Mouse (Mus musculus) liver, embryonic 14.5 days (tissue): Measurements from ENCODE around the gene Ext2. TPM values are rescaled to one million over a fixed set of nuclear protein-coding genes. Genes with fewer than 3 reads are reported as not detected.

ENCODE experiments used
- ATAC-seq: fragments of 200-750 bp; cut with Nextera tagmentation; 2 replicates; pipeline ENCODE4 v1.8.0; 2017; ENCODE audit warnings: moderate number of reproducible peaks, mild to moderate bottlenecking, moderate library complexity; ENCODE audit not compliant: insufficient read depth
- DNase-seq, 3 experiments: peaks; one replicate each; pipeline ENCODE4 v3.0.0-alpha.2; 2012 to 2013; ENCODE audit warnings: low read depth in 3 of 3, low spot score in 3 of 3
- H3K27ac ChIP-seq: fragments of 300-500 bp; sonication (generic); 2 replicates; pipeline ENCODE4 v1.5.1; 2014; ENCODE audit warnings: moderate library complexity, mild to moderate bottlenecking, control low read depth, inconsistent platforms
- H3K27me3 ChIP-seq: fragments of 300-500 bp; sonication (generic); 2 replicates; pipeline ENCODE4 v1.6.1; 2014; ENCODE audit warnings: mild to moderate bottlenecking, low read length, moderate library complexity; ENCODE audit not compliant: control insufficient read depth, insufficient read depth
- H3K36me3 ChIP-seq: fragments of 300-500 bp; sonication (generic); replicated peaks from 2 replicates; pipeline ENCODE4 v1.6.1; 2014; ENCODE audit warnings: low read depth; ENCODE audit not compliant: control insufficient read depth, insufficient read depth
- H3K4me1 ChIP-seq, 2 experiments: fragments of 200-500 bp in 1 of 2; fragments of 300-500 bp in 1 of 2; sonication (generic) in 1 of 2; replicated peaks; 2 replicates each; pipeline ENCODE4 v1.6.1; 2012 to 2014; ENCODE audit warnings: antibody characterized with exemption in 1 of 2, inconsistent platforms in 1 of 2, low read length in 1 of 2; ENCODE audit not compliant: control insufficient read depth in 2 of 2, insufficient read depth in 2 of 2
- H3K4me2 ChIP-seq: fragments of 300-500 bp; sonication (generic); 2 replicates; pipeline ENCODE4 v1.6.1; 2014; ENCODE audit warnings: low read depth, mild to moderate bottlenecking, control low read depth, moderate library complexity
- H3K4me3 ChIP-seq, 2 experiments: fragments of 200-500 bp in 1 of 2; fragments of 300-500 bp in 1 of 2; sonication (generic) in 1 of 2; 2 replicates each; pipeline ENCODE4 v1.5.1; 2012 to 2014; ENCODE audit warnings: low read depth in 2 of 2, low read length in 2 of 2, mild to moderate bottlenecking in 2 of 2, control low read depth in 1 of 2, inconsistent platforms in 1 of 2, moderate library complexity in 1 of 2; ENCODE audit not compliant: insufficient read depth in 1 of 2
- H3K9ac ChIP-seq: fragments of 300-500 bp; sonication (generic); replicated peaks from 2 replicates; pipeline ENCODE4 v1.6.1; 2014; ENCODE audit warnings: mild to moderate bottlenecking, control low read depth, moderate library complexity
- H3K9me3 ChIP-seq: fragments of 300-500 bp; sonication (generic); 2 replicates; pipeline ENCODE4 v1.6.1; 2016; ENCODE audit warnings: low read length, mixed read lengths; ENCODE audit not compliant: control insufficient read depth
- CTCF ChIP-seq: IDR thresholded peaks from 2 replicates; pipeline ENCODE4 v1.5.1; 2016; ENCODE audit warnings: antibody characterized with exemption, low read depth, control low read depth
- EP300 ChIP-seq: IDR thresholded peaks from 2 replicates; pipeline ENCODE4 v1.6.1; 2016; ENCODE audit warnings: antibody characterized with exemption, low read depth
- WGBS: fragments of 180-500 bp; shearing (Covaris S2); extraction: QIAGEN DNeasy Blood & Tissue Kit; methylation state at CpG from one replicate; pipeline ENCODE4 v1.1.7; 2014; ENCODE audit not compliant: insufficient replicate concordance; 5-methylcytosine and 5-hydroxymethylcytosine counted together
- polyA plus RNA-seq, 2 experiments: library from polyadenylated mRNA; depleted of rRNA in 1 of 2; stranded (reverse) in 1 of 2; unstranded in 1 of 2; fragments of >200 nt; fragmentation: Nextera tagmentation in 1 of 2; extraction: Ambion mirVana in 1 of 2; gene quantifications; 2 replicates each; pipeline versions ENCODE4 v1.2.1 to v1.2.3; 2012 to 2014

The Ext2 gene
- polyA plus RNA-seq, 2 experiments, result 10.9 to 22.1 TPM

DNA sequence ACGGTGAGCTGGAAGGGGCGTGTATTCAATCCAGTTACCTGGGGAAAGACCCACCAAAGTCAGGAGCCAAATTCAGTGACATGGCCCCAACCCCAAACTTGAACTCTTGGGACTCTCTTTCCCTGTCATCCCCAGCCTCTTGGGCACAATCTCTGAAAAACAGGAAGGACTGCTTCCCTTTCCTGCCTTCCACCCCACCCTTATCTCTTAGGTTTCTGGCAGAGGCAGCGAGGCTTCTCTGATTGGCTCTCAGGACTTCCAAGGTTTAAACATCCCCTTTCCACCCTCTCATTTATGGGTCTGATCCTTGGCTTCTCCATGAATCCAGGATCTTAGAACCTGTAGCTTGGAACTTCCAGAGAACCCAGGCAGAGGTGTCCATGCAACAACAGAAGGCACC is 19.0 kb upstream of the Ext2 start:
- 72% methylated on average over 3 of the region's 3 CpGs for WGBS
- no peak for DNase-seq
- TF ChIP-seq EP300 (no peak), CTCF (no peak)
- ATAC-seq, result no peak
- H3K36me3 ChIP-seq, result no peaks in the 10 kb centered on the region
- no peak overlapping the region for H3K4me3 ChIP-seq
- no peak overlapping the region for H3K9ac ChIP-seq
- H3K4me1 ChIP-seq, result no peaks in the 10 kb centered on the region
- H3K9me3 ChIP-seq, result no peaks in the 10 kb centered on the region
- H3K27me3 ChIP-seq, result no peaks in the 10 kb centered on the region
- H3K27ac ChIP-seq, result no peak overlapping the region
- H3K4me2 ChIP-seq, result no peak overlapping the region

DNA sequence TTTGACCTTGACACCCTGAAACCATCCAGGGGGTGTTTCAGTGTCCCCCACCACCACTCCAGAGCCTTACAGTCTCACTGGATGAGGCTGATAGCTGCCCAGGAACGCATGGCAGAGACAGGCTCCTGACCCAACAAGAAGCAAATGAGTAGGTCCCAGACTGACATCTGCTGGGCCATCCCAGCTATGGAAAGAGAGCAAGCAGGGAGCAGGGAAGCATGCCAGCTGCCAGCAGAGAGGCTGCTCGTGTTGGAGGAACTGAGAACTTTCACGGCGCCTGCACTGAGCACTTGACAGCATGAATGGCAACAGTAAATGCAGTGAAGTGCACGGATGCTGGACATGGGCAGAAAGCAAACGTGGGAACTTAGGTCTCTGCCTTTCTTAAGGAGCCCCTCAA is 17.7 kb upstream of the Ext2 start:
- Histone ChIP-seq H3K27ac (no peak overlapping the region), H3K4me3 (no peak overlapping the region), H3K36me3 (no peaks in the 10 kb centered on the region), H3K4me2 (no peak overlapping the region), H3K9me3 (no peaks in the 10 kb centered on the region), H3K27me3 (no peaks in the 10 kb centered on the region), H3K4me1 (no peaks in the 10 kb centered on the region), H3K9ac (no peak overlapping the region)
- TF ChIP-seq EP300 (no peak), CTCF (no peak)
- DNase-seq, result no peak
- ATAC-seq, result no peak
- 58% methylated on average over 6 of the region's 6 CpGs for WGBS

DNA sequence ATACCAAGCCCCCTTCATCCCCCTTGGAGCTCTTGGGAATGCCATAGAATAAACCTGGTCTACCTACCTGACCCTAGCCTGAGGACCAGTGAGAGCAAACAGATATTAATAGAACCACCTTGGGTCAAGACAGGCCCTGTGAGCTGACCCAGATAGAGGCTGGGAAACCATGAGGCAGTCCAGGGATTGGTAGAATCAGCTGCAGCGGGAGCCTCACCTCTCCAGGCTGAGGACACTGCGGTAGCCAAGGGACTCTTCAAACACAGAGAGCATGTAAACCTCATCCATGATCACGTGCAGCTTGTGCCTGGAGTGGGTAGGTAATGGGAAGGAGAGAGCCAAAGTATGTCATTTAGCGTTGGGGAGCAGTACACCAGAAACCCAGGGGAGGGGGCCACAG is 16.6 kb upstream of the Ext2 start:
- ATAC-seq (no peak), DNase-seq (no peak)
- Histone ChIP-seq H3K4me3 (no peak overlapping the region), H3K36me3 (no peaks in the 10 kb centered on the region), H3K27ac (no peak overlapping the region), H3K27me3 (no peaks in the 10 kb centered on the region), H3K4me1 (no peaks in the 10 kb centered on the region), H3K9ac (no peak overlapping the region), H3K9me3 (no peaks in the 10 kb centered on the region), H3K4me2 (no peak overlapping the region)
- TF ChIP-seq CTCF, result no peak
- TF ChIP-seq EP300, result no peak
- WGBS, result 68% methylated on average over 4 of the region's 4 CpGs

DNA sequence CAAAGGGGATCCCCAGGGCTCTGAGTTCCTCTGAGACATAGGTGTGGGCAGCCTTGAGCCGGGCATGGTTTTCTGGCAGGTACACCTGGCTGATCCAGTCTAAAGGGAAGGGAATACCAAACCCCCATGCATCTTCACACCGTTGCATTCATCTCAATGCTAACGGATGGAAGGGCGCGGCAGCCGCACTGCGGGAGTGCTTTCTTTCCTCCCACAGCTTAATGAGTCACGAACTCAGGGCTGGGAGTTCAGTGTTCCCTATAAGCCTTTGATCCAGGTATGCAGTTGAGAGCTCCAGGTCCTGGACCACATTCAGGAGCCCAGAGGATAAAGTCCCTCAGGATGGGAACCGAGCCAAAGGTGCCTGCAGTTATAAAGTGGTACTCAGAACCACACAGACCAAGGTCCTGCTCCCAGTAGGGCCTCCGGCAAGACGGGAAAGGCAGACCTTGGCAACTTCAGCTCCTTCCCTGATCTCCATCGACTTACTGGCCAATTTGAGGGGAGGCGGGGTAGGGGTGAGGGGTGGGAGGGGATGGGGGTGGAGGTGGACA is 13.9 kb upstream of the Ext2 start:
- H3K36me3 ChIP-seq, result no peaks in the 10 kb centered on the region
- H3K4me2 ChIP-seq, result no peak overlapping the region
- no peak for DNase-seq
- H3K4me3 ChIP-seq, result no peak overlapping the region
- H3K27me3 ChIP-seq, result no peaks in the 10 kb centered on the region
- H3K27ac ChIP-seq, result no peak overlapping the region
- no peak overlapping the region for H3K9ac ChIP-seq
- WGBS, result 72% methylated on average over 13 of the region's 13 CpGs
- TF ChIP-seq EP300 (no peak), CTCF (no peak)
- no peak for ATAC-seq
- H3K4me1 ChIP-seq, result no peaks in the 10 kb centered on the region
- no peaks in the 10 kb centered on the region for H3K9me3 ChIP-seq

DNA sequence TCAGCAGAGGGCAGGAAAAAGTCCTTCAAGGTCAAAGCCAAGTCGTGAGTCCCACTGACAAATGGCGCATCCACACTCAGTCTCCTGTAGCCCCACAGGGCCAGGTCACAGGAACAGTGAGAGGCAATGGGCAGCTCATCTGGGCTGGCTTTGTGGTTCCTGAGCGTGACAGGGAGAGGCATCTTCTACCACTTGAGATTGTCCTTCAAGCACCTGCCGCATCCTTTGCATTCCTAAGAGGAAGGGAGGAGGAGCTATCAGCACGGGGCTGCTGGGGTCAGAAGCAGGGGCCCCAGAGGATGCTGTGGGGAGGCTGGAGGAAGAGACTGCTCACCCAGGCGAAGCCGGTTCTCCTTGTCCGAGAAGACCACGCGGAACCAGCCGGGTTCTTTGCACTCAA is 13.2 kb upstream of the Ext2 start:
- no peaks in the 10 kb centered on the region for H3K36me3 ChIP-seq
- no peaks in the 10 kb centered on the region for H3K4me1 ChIP-seq
- no peak overlapping the region for H3K9ac ChIP-seq
- no peak overlapping the region for H3K4me3 ChIP-seq
- WGBS, result 70% methylated on average over 11 of the region's 11 CpGs
- TF ChIP-seq CTCF, result no peak
- no peak for TF ChIP-seq EP300
- no peaks in the 10 kb centered on the region for H3K27me3 ChIP-seq
- no peak overlapping the region for H3K27ac ChIP-seq
- no peaks in the 10 kb centered on the region for H3K9me3 ChIP-seq
- no peak overlapping the region for H3K4me2 ChIP-seq
- DNase-seq (no peak), ATAC-seq (no peak)
